Mouse (Mus musculus): ENCODE results near the gene Sgpp2.

DNA sequence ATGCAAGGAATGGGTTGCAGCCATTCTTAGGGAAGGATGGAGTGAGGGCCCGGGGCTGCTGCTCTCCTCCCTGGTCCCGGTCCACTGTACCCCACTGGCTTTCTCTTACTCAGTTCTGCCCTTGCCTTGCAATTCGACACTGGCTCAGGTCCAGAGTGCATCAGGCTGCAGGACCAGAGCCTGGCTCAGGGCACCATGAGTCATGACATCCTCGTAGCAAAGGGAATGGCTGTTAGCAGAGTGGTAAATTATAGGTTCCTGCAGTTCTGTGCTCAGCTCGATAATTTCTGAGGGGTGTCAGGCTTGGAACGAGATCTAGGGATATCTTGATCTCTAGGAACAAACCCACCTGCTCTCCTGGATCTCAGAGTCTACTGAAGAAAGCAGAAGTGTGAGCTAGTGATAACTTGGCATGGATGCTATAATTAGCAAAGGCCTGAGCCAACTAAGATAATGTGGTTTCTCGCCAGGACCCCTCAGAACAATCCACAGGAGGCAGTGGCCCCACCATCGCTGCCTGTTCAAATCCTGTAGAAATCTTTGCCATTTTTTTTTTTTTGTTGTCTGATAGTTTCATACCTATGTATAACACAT is 86.3 kb downstream of the Sgpp2 start:
- TF ChIP-seq POLR2A (IDR thresholded peaks at IDR 0.05; ENCODE audit: insufficient read depth, low read depth, low read length) (no peak), CTCF (IDR thresholded peaks at IDR 0.05; ENCODE audit: insufficient read depth, low read depth, low read length) (no peak)

All from olfactory bulb, adult 2 months (tissue).